Mouse (Mus musculus): ENCODE measurements around the gene Prph.
"Not testable (repeated sequence)": the region's sequence is repeated elsewhere in the genome, so short reads cannot be mapped to it uniquely, and the experiment has no call there.

The Prph gene

GRCm38 (mm10) chr15:99032726-99033250 lies 22.2 kb upstream of the Prph start:
- in situ Hi-C loops (cut with MboI, MseI), result loop anchor here (5.0 kb wide), 1 partner anchor 100 kb away; the partner anchor contains the start of gene Tuba1b

- in situ Hi-C loops (cut with MboI, MseI), result loop anchor here (5.0 kb wide), 1 partner anchor 101 kb away; the partner anchor contains the start of gene Tuba1b
These were observed 21.3 kb upstream of the Prph start for GRCm38 (mm10) chr15:99033498-99034270.

GRCm38 (mm10) chr15:99035431-99035830 lies 19.5 kb upstream of the Prph start:
- in situ Hi-C loops (cut with MboI, MseI), result no loop called here

- in situ Hi-C loops (cut with MboI, MseI), result no loop called here
These were observed 18.6 kb upstream of the Prph start for GRCm38 (mm10) chr15:99036249-99036905.

GRCm38 (mm10) chr15:99038025-99038424 lies 16.9 kb upstream of the Prph start:
- in situ Hi-C loops (cut with MboI, MseI), result no loop called here

- in situ Hi-C loops (cut with MboI, MseI), result no loop called here
These were observed 16.2 kb upstream of the Prph start for GRCm38 (mm10) chr15:99038797-99039196.

- in situ Hi-C loops (cut with MboI, MseI), result no loop called here
These were observed 15.7 kb upstream of the Prph start for GRCm38 (mm10) chr15:99039306-99039705.

GRCm38 (mm10) chr15:99039996-99040919 lies 14.7 kb upstream of the Prph start:
- in situ Hi-C loops (cut with MboI, MseI), result no loop called here

GRCm38 (mm10) chr15:99040920-99041856 lies 13.8 kb upstream of the Prph start:
- in situ Hi-C loops (cut with MboI, MseI), result no loop called here

GRCm38 (mm10) chr15:99042334-99042733 lies 12.6 kb upstream of the Prph start:
- in situ Hi-C loops (cut with MboI, MseI), result no loop called here

- in situ Hi-C loops (cut with MboI, MseI), result no loop called here
These were observed 10.1 kb upstream of the Prph start for GRCm38 (mm10) chr15:99044854-99045253.

GRCm38 (mm10) chr15:99045734-99046133 lies 9.2 kb upstream of the Prph start:
- in situ Hi-C loops (cut with MboI, MseI), result not testable (repeated sequence)

GRCm38 (mm10) chr15:99049473-99050253 lies 5.3 kb upstream of the Prph start:
- in situ Hi-C loops (cut with MboI, MseI), result no loop called here

- in situ Hi-C loops (cut with MboI, MseI), result no loop called here
These were observed 1.6 kb upstream of the Prph start for GRCm38 (mm10) chr15:99053373-99053772.

- in situ Hi-C loops (cut with MboI, MseI), result no loop called here
These were observed 562 bp downstream of the Prph start for GRCm38 (mm10) chr15:99055511-99055961.

- in situ Hi-C loops (cut with MboI, MseI), result no loop called here
These were observed 1.4 kb downstream of the Prph start for GRCm38 (mm10) chr15:99056332-99056731.

- in situ Hi-C loops (cut with MboI, MseI), result no loop called here
These were observed 10.7 kb downstream of the Prph start for GRCm38 (mm10) chr15:99065557-99066165.

- in situ Hi-C loops (cut with MboI, MseI), result no loop called here
These were observed 17.0 kb downstream of the Prph start for GRCm38 (mm10) chr15:99071988-99072387.

- in situ Hi-C loops (cut with MboI, MseI), result no loop called here
These were observed 19.1 kb downstream of the Prph start, which contains the start of gene Troap for GRCm38 (mm10) chr15:99074019-99074599. Gene Troap, plus strand, starts transcription at chr15:99074575.
